Mouse (Mus musculus) lung, postnatal 0 days (tissue): Measurements from ENCODE around the gene Rab3gap2. TPM values are rescaled to one million over a fixed set of nuclear protein-coding genes. Genes with fewer than 3 reads are reported as not detected.

Experiments used
- ATAC-seq: fragments of 200-750 bp; cut with Nextera tagmentation; 2 replicates; pipeline ENCODE4 v1.8.0; 2017; ENCODE audit warnings: moderate library complexity
- DNase-seq: peaks from one replicate; pipeline ENCODE4 v3.0.0-alpha.2; 2016; ENCODE audit warnings: low spot score
- H3K27ac ChIP-seq: fragments of 300-500 bp; sonication (generic); 2 replicates; pipeline ENCODE4 v1.5.1; 2014; ENCODE audit warnings: antibody characterized with exemption, mild to moderate bottlenecking, low read length, mixed read lengths
- H3K27me3 ChIP-seq: fragments of 300-500 bp; sonication (generic); replicated peaks from 2 replicates; pipeline ENCODE4 v1.6.1; 2014; ENCODE audit warnings: low read length, mixed read lengths; ENCODE audit not compliant: insufficient read depth
- H3K36me3 ChIP-seq: fragments of 300-500 bp; sonication (generic); 2 replicates; pipeline ENCODE4 v1.6.1; 2014; ENCODE audit warnings: low read length, mixed read lengths; ENCODE audit not compliant: insufficient read depth
- H3K4me1 ChIP-seq: fragments of 300-500 bp; sonication (generic); 2 replicates; pipeline ENCODE4 v1.6.1; 2014; ENCODE audit warnings: antibody characterized with exemption, low read depth, low read length, mixed read lengths; ENCODE audit not compliant: insufficient read depth
- H3K4me2 ChIP-seq: fragments of 300-500 bp; sonication (generic); replicated peaks from 2 replicates; pipeline ENCODE4 v1.6.1; 2014; ENCODE audit warnings: low read depth, mild to moderate bottlenecking, low read length, moderate library complexity, mixed read lengths
- H3K4me3 ChIP-seq: fragments of 300-500 bp; sonication (generic); 2 replicates; pipeline ENCODE4 v1.5.1; 2014; ENCODE audit warnings: low read depth, low read length
- H3K9ac ChIP-seq: fragments of 300-500 bp; sonication (generic); replicated peaks from 2 replicates; pipeline ENCODE4 v1.6.1; 2014; ENCODE audit warnings: low read depth, mild to moderate bottlenecking
- H3K9me3 ChIP-seq: fragments of 300-500 bp; sonication (generic); 2 replicates; pipeline ENCODE4 v1.6.1; 2016; ENCODE audit warnings: low read length, mixed read lengths
- CTCF ChIP-seq: IDR thresholded peaks from 2 replicates; pipeline ENCODE4 v1.5.1; 2016; ENCODE audit warnings: antibody characterized with exemption, mild to moderate bottlenecking
- EP300 ChIP-seq: IDR thresholded peaks from 2 replicates; pipeline ENCODE4 v1.6.1; 2016; ENCODE audit warnings: antibody characterized with exemption, mild to moderate bottlenecking, control low read depth
- WGBS: fragments of 180-500 bp; shearing (Covaris S2); extraction: QIAGEN DNeasy Blood & Tissue Kit; methylation state at CpG from one replicate; pipeline ENCODE4 v1.1.7; 2014; 5-methylcytosine and 5-hydroxymethylcytosine counted together
- polyA plus RNA-seq: library from polyadenylated mRNA; unstranded; fragments of >200 nt; fragmentation: Nextera tagmentation; extraction: Ambion mirVana; gene quantifications from 2 replicates; pipeline ENCODE4 v1.2.1, GENCODE M21; 2015

Gene Rab3gap2
- polyA plus RNA-seq, 1 experiment from 2014 or later = 14.5 TPM

DNA sequence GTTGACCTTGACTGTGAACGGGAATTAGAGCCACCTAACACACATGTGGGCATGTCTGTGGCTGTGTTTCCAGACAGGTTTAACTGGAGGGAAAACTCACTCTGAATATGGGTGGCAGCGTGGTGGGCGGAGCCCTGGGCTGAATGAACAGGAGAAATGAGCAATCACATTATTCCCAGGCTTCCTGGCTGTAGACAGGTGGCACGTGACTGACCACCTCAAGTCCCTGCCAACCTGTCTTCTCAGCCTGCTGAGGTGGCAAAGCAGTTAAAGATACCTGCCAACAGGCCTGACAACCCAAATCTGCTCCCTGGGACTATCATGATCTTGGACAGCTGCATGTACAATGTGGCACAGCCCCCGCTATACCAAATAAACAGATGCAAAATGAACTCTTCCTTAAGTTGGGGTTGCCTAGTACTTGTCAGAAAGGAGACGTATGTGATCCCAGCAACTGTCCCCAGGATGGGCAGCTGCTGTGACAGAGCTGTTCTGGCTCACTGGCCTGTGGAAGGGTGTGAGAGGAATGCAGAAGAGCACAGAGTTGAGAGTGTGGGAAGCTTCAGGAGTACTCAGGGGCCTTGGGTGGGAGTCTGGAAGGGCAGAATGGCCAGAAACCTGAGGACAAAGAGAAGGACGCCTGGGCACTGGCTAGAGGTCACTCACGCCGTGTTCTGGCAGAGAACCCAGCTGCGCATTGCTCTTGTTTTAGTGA is 88.9 kb downstream of the Rab3gap2 start:
- no peak overlapping the region for H3K27ac ChIP-seq
- peaks cover 37% of the 10 kb centered on the region for H3K36me3 ChIP-seq
- H3K9ac ChIP-seq = no peak overlapping the region
- TF ChIP-seq CTCF (no peak), EP300 (no peak)
- H3K27me3 ChIP-seq = no peaks in the 10 kb centered on the region
- H3K4me2 ChIP-seq = no peak overlapping the region
- no peaks in the 10 kb centered on the region for H3K4me1 ChIP-seq
- no peak for ATAC-seq
- WGBS = 89% methylated on average over 10 of the region's 10 CpGs
- no peak overlapping the region for H3K4me3 ChIP-seq
- no peak for DNase-seq
- H3K9me3 ChIP-seq = no peaks in the 10 kb centered on the region

DNA sequence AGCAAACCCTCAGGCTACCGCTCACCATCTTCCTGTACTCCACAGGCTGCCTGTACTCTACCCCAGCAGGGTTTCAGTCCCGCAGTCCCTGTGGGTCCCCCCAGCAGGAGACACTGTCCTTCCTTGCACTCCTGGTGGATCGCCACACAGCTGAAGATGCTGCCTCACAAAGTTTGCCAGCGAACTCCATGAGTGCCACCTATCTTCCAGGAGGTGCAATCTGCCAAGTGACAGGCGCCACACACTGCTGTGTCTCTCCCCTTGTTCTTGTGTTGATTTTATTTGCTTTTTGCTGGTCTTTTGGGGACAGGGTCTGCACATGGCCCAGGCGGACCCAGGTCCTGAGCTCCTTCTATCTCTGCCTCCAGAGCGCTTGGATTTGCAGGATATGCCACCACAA is 92.9 kb downstream of the Rab3gap2 start:
- no peak overlapping the region for H3K27ac ChIP-seq
- DNase-seq (no peak), ATAC-seq (no peak)
- TF ChIP-seq CTCF (no peak), EP300 (no peak)
- no peak overlapping the region for H3K4me3 ChIP-seq
- no peak overlapping the region for H3K4me2 ChIP-seq
- H3K36me3 ChIP-seq = peaks cover 32% of the 10 kb centered on the region
- no peak overlapping the region for H3K9ac ChIP-seq
- no peaks in the 10 kb centered on the region for H3K4me1 ChIP-seq
- no peaks in the 10 kb centered on the region for H3K9me3 ChIP-seq
- 90% methylated on average over 7 of the region's 7 CpGs for WGBS
- H3K27me3 ChIP-seq = no peaks in the 10 kb centered on the region

DNA sequence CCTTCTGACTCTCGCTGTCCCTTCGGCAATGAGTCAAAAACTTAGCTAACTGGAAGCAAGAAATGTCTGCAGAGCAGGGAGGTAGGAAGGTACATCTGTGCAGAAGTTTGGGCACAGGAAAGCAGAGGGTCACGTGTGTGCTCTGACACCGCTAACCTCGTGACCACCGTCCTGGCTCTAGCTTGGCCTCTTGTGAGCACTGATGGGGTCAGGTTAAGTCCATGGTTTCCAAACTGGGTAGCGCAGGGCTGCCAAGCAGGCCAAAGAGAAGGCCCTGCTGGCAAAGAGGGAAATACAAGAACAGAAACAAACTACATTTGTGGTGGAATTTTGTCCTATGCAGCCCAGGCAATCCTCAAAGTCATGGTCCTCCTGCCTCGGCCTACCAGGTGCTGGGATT is 94.6 kb downstream of the Rab3gap2 start:
- Histone ChIP-seq H3K9me3 (no peaks in the 10 kb centered on the region), H3K4me2 (no peak overlapping the region), H3K4me3 (no peak overlapping the region), H3K27ac (no peak overlapping the region), H3K4me1 (no peaks in the 10 kb centered on the region), H3K27me3 (no peaks in the 10 kb centered on the region), H3K9ac (no peak overlapping the region), H3K36me3 (peaks cover 26% of the 10 kb centered on the region; the same call in 1 of the 2 replicates)
- DNase-seq (no peak), ATAC-seq (no peak)
- TF ChIP-seq CTCF = no peak
- no peak for TF ChIP-seq EP300
- 95% methylated on average over 8 of the region's 8 CpGs for WGBS

DNA sequence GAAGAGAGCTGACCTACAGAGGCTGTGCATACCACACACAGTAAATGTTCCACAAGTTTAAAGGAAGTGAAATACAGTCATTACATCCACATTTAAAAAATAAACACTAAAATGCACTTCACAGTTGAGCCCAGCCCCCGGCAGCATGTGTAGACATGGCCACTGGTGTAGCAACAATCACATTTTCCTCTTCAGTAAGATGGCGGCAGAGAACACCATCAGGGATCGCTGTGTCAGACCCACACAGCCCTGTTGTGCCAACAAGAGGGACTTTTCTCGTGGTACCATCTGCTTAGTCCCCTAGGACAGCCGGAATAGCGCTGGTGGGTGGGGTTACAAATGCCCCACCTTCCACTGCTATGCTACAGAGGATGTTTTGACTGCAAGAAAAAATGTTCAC is 98.9 kb downstream of the Rab3gap2 start:
- DNase-seq = no peak
- ATAC-seq = no peak

GRCm38 (mm10) chr1:185306836-185307235 is 102.9 kb downstream of the Rab3gap2 start:
- Histone ChIP-seq H3K27ac (no peak overlapping the region), H3K36me3 (peaks cover 6% of the 10 kb centered on the region; the same call in 1 of the 2 replicates), H3K4me2 (no peak overlapping the region), H3K9ac (no peak overlapping the region), H3K9me3 (no peaks in the 10 kb centered on the region), H3K4me3 (no peak overlapping the region), H3K4me1 (no peaks in the 10 kb centered on the region), H3K27me3 (no peaks in the 10 kb centered on the region)
- 96% methylated on average over 12 of the region's 12 CpGs for WGBS
- TF ChIP-seq CTCF (no peak), EP300 (no peak)
- no peak for DNase-seq
- ATAC-seq = no peak

More for the DNA sequence above, 98.9 kb downstream of the Rab3gap2 start:
- Histone ChIP-seq H3K36me3 (peaks cover 2% of the 10 kb centered on the region; the same call in 1 of the 2 replicates), H3K27ac (no peak overlapping the region), H3K9ac (no peak overlapping the region), H3K4me3 (no peak overlapping the region), H3K27me3 (no peaks in the 10 kb centered on the region), H3K4me1 (no peaks in the 10 kb centered on the region), H3K9me3 (no peaks in the 10 kb centered on the region), H3K4me2 (no peak overlapping the region)
- WGBS = 93% methylated on average over 6 of the region's 6 CpGs
- TF ChIP-seq CTCF = no peak
- TF ChIP-seq EP300 = no peak

DNA sequence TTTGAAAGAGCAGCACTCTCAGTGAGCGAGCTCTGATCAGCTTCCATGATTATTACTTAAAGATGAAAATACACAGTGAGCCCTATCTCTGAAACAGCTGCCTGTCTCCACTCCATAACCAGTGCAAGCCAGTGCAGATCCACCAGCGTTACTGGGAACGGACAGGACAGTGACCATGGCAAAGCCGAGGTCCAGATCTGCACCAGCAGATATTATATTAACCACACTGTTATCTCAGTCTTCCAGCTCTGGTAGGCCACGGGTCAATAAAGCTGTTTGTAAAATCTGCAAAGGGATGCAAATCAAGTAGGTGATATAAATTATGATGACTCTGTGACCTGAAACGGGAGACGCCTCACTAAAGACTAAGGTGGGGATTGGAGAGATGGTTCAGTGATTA is 103.7 kb downstream of the Rab3gap2 start:
- Histone ChIP-seq H3K4me3 (no peak overlapping the region), H3K36me3 (peaks cover 4% of the 10 kb centered on the region; the same call in 1 of the 2 replicates), H3K9ac (no peak overlapping the region), H3K9me3 (no peaks in the 10 kb centered on the region), H3K4me2 (no peak overlapping the region), H3K27me3 (no peaks in the 10 kb centered on the region), H3K4me1 (no peaks in the 10 kb centered on the region), H3K27ac (no peak overlapping the region)
- 96% methylated on average over 7 of the region's 7 CpGs for WGBS
- no peak for DNase-seq
- TF ChIP-seq EP300 = no peak
- TF ChIP-seq CTCF = no peak
- no peak for ATAC-seq
